Mouse (Mus musculus) G1E (cell line): ENCODE data around the gene Mtln.

Experiments used
- CTCF ChIP-seq: IDR thresholded peaks from 2 replicates; pipeline ENCODE4 v1.5.1; 2012; ENCODE audit warnings: low read depth, low read length, inconsistent platforms, mixed read lengths
- GATA2 ChIP-seq: IDR thresholded peaks from 2 replicates; pipeline ENCODE4 v1.6.1; 2012; ENCODE audit warnings: low read depth, low read length, inconsistent platforms, borderline replicate concordance

DNA sequence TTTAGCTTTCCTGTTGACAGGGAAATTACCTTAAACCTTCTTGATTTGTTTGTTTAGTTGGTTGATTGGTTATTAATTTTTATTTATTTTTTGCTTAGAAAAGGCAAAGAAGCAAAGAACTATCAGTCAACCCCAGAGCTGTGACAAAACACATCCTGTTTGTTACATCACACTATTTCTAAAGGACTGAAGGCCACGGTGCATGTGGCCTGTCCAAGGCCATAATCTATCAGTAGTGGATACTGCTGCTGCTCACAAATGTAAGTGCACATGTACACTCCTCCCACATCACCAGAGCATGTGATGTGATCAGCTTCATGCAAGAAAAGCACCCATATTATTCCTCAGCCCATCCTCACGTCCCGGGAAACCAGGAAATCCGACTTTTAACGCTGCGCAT, 32.3 kb downstream of the Mtln start:
- TF ChIP-seq GATA2 (no peak), CTCF (no peak)
